Mouse (Mus musculus) intestine, embryonic 14.5 days (tissue): ENCODE measurements around the gene Slc7a7. TPM values are rescaled to one million over a fixed set of nuclear protein-coding genes. Genes with fewer than 3 reads are reported as not detected.

Experiments used
- ATAC-seq: fragments of 200-750 bp; cut with Nextera tagmentation; replicated peaks from 2 replicates; pipeline ENCODE4 v1.8.0; 2017; ENCODE audit warnings: low read depth, moderate number of reproducible peaks, moderate TSS enrichment, moderate library complexity; ENCODE audit not compliant: low FRiP score, low TSS enrichment
- DNase-seq: peaks from one replicate; pipeline ENCODE4 v3.0.0-alpha.2; 2018; ENCODE audit warnings: low spot score
- H3K27ac ChIP-seq: fragments of 300-500 bp; sonication (generic); 2 replicates; pipeline ENCODE4 v1.5.1; 2014; ENCODE audit warnings: low read depth, mild to moderate bottlenecking, control low read depth
- H3K27me3 ChIP-seq: fragments of 300-500 bp; sonication (generic); replicated peaks from 2 replicates; pipeline ENCODE4 v1.6.1; 2014; ENCODE audit warnings: low read length, control low read depth; ENCODE audit not compliant: control insufficient read depth, insufficient read depth
- H3K36me3 ChIP-seq: fragments of 300-500 bp; sonication (generic); 2 replicates; pipeline ENCODE4 v1.6.1; 2014; ENCODE audit warnings: low read length, control low read depth; ENCODE audit not compliant: control insufficient read depth, insufficient read depth
- H3K4me1 ChIP-seq: fragments of 300-500 bp; sonication (generic); replicated peaks from 2 replicates; pipeline ENCODE4 v1.6.1; 2014; ENCODE audit warnings: low read length, control low read depth, mixed read lengths; ENCODE audit not compliant: control insufficient read depth, insufficient read depth
- H3K4me2 ChIP-seq: fragments of 300-500 bp; sonication (generic); 2 replicates; pipeline ENCODE4 v1.6.1; 2014; ENCODE audit warnings: low read length
- H3K4me3 ChIP-seq: fragments of 300-500 bp; sonication (generic); 2 replicates; pipeline ENCODE4 v1.5.1; 2014; ENCODE audit warnings: low read depth, low read length, control low read depth, mixed read lengths
- H3K9ac ChIP-seq: fragments of 300-500 bp; sonication (generic); 2 replicates; pipeline ENCODE4 v1.6.1; 2014; ENCODE audit warnings: mild to moderate bottlenecking, low read length
- H3K9me3 ChIP-seq: fragments of 300-500 bp; sonication (generic); 2 replicates; pipeline ENCODE4 v1.6.1; 2016; ENCODE audit warnings: low read length, control low read depth; ENCODE audit not compliant: control insufficient read depth
- WGBS: fragments of 180-500 bp; shearing (Covaris S2); extraction: QIAGEN DNeasy Blood & Tissue Kit; methylation state at CpG from one replicate; pipeline ENCODE4 v1.1.7; 2014; 5-methylcytosine and 5-hydroxymethylcytosine counted together
- polyA plus RNA-seq: library from polyadenylated mRNA; unstranded; fragments of >200 nt; fragmentation: Nextera tagmentation; extraction: Ambion mirVana; gene quantifications from 2 replicates; pipeline ENCODE4 v1.2.1, GENCODE M21; 2014

The Slc7a7 gene
- polyA plus RNA-seq, 1 experiment from 2014 or later: 21.5 TPM

GRCm38 (mm10) chr14:54380616-54381015 is 37.0 kb downstream of the Slc7a7 start:
- H3K4me3 ChIP-seq: no peak overlapping the region
- H3K36me3 ChIP-seq: no peaks in the 10 kb centered on the region
- H3K27me3 ChIP-seq: no peaks in the 10 kb centered on the region
- no peak overlapping the region for H3K27ac ChIP-seq
- 68% methylated on average over 4 of the region's 4 CpGs for WGBS
- ATAC-seq (no peak), DNase-seq (no peak)
- H3K9me3 ChIP-seq: no peaks in the 10 kb centered on the region
- no peak overlapping the region for H3K9ac ChIP-seq
- peaks cover 14% of the 10 kb centered on the region for H3K4me1 ChIP-seq
- H3K4me2 ChIP-seq: no peak overlapping the region

- H3K27ac ChIP-seq: no peak overlapping the region
- H3K9me3 ChIP-seq: no peaks in the 10 kb centered on the region
- H3K4me3 ChIP-seq: no peak overlapping the region
- ATAC-seq: no peak
- H3K9ac ChIP-seq: no peak overlapping the region
- no peaks in the 10 kb centered on the region for H3K27me3 ChIP-seq
- DNase-seq: no peak
- no peak overlapping the region for H3K4me2 ChIP-seq
- no peaks in the 10 kb centered on the region for H3K36me3 ChIP-seq
- 45% methylated on average over 13 of the region's 13 CpGs for WGBS
- peaks cover 14% of the 10 kb centered on the region for H3K4me1 ChIP-seq
Observed at GRCm38 (mm10) chr14:54379571-54379970, 38.0 kb downstream of the Slc7a7 start.

GRCm38 (mm10) chr14:54377166-54377565 is 40.4 kb downstream of the Slc7a7 start:
- DNase-seq (no peak), ATAC-seq (no peak)
- H3K27ac ChIP-seq: no peak overlapping the region
- WGBS: 92% methylated on average over 6 of the region's 6 CpGs
- H3K36me3 ChIP-seq: 0 out of 2 replicates have a peak, but pooled peaks cover 3% of the 10 kb centered on the region
- H3K4me1 ChIP-seq: 0 out of 2 replicates have a peak, but pooled peaks cover 6% of the 10 kb centered on the region
- H3K9ac ChIP-seq: no peak overlapping the region
- H3K27me3 ChIP-seq: no peaks in the 10 kb centered on the region
- H3K4me2 ChIP-seq: no peak overlapping the region
- no peaks in the 10 kb centered on the region for H3K9me3 ChIP-seq
- no peak overlapping the region for H3K4me3 ChIP-seq

GRCm38 (mm10) chr14:54375916-54376315 is 41.7 kb downstream of the Slc7a7 start:
- Histone ChIP-seq H3K4me1 (0 out of 2 replicates have a peak, but pooled peaks cover 6% of the 10 kb centered on the region), H3K9ac (no peak overlapping the region), H3K4me2 (no peak overlapping the region), H3K36me3 (peaks cover 10% of the 10 kb centered on the region; the same call in 1 of the 2 replicates), H3K27me3 (no peaks in the 10 kb centered on the region), H3K4me3 (no peak overlapping the region), H3K9me3 (no peaks in the 10 kb centered on the region), H3K27ac (no peak overlapping the region)
- WGBS: 82% methylated on average over 3 of the region's 3 CpGs
- ATAC-seq: no peak
- DNase-seq: no peak

DNA sequence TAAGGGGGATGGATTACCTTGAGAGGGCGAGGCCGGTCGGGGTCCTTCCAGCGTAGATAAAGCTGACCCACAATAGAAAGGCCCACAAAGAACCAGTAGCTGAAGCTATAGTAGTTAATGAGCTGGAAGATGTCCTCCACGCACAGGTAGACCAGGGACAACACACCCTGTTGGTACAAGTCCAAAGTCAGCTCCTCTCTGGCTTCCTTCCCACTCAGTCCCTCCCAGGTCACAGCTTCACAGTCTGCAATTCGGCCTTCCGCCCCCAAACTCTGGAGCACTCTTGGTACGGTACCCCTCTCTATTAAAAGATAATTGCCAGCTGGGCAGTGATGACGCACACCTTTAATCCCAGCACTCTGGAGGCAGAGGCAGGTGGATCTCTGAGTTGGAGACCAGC is 44.7 kb downstream of the Slc7a7 start:
- peaks cover 40% of the 10 kb centered on the region for H3K36me3 ChIP-seq
- no peaks in the 10 kb centered on the region for H3K27me3 ChIP-seq
- no peak overlapping the region for H3K4me2 ChIP-seq
- 95% methylated on average over 9 of the region's 9 CpGs for WGBS
- H3K9me3 ChIP-seq: no peaks in the 10 kb centered on the region
- H3K4me1 ChIP-seq: no peaks in the 10 kb centered on the region
- H3K9ac ChIP-seq: no peak overlapping the region
- DNase-seq (no peak), ATAC-seq (no peak)
- H3K27ac ChIP-seq: no peak overlapping the region
- H3K4me3 ChIP-seq: no peak overlapping the region

- Histone ChIP-seq H3K4me3 (no peak overlapping the region), H3K4me1 (no peaks in the 10 kb centered on the region), H3K4me2 (no peak overlapping the region), H3K9me3 (no peaks in the 10 kb centered on the region), H3K36me3 (peaks cover 54% of the 10 kb centered on the region), H3K27me3 (no peaks in the 10 kb centered on the region), H3K9ac (no peak overlapping the region), H3K27ac (no peak overlapping the region)
- DNase-seq (no peak), ATAC-seq (no peak)
- 97% methylated on average over 10 of the region's 10 CpGs for WGBS
Observed at GRCm38 (mm10) chr14:54371460-54371859, 46.1 kb downstream of the Slc7a7 start.

GRCm38 (mm10) chr14:54370595-54370994 is 47.0 kb downstream of the Slc7a7 start:
- Histone ChIP-seq H3K36me3 (peaks cover 56% of the 10 kb centered on the region), H3K4me3 (no peak overlapping the region), H3K9me3 (no peaks in the 10 kb centered on the region), H3K9ac (no peak overlapping the region), H3K27ac (no peak overlapping the region), H3K4me1 (no peaks in the 10 kb centered on the region), H3K27me3 (no peaks in the 10 kb centered on the region), H3K4me2 (no peak overlapping the region)
- no peak for DNase-seq
- ATAC-seq: no peak; the same call in 1 of the 2 replicates
- 95% methylated on average over 6 of the region's 6 CpGs for WGBS

DNA sequence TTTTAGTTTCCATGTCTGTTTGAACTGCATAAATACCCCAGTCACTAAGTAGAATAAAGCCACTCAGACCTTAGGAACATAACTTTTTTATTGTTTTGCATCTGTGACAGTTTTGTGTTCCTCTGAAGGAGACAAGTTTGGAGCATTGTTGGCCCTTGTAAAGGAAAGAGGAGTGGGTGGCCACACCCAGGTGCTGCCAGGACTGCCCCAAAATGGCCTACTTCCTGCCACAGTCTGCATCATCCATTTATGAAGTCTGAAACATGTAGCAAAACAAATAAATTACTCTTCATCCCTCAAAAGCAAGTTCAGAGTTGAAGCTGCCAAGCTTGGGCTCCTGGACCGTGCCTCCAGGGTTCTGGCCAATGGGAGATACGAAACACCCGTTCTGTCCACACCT is 48.2 kb downstream of the Slc7a7 start:
- DNase-seq: no peak
- no peak overlapping the region for H3K4me3 ChIP-seq
- peaks cover 62% of the 10 kb centered on the region for H3K36me3 ChIP-seq
- H3K27ac ChIP-seq: no peak overlapping the region
- no peaks in the 10 kb centered on the region for H3K27me3 ChIP-seq
- H3K9ac ChIP-seq: no peak overlapping the region
- 92% methylated on average over 3 of the region's 3 CpGs for WGBS
- H3K4me2 ChIP-seq: no peak overlapping the region
- H3K9me3 ChIP-seq: no peaks in the 10 kb centered on the region
- no peaks in the 10 kb centered on the region for H3K4me1 ChIP-seq
- ATAC-seq: no peak

GRCm38 (mm10) chr14:54367429-54368060 is 50.0 kb downstream of the Slc7a7 start:
- ATAC-seq (no peak), DNase-seq (peak; percentile 48)
- 83% methylated on average over 18 of the region's 18 CpGs for WGBS
- H3K36me3 ChIP-seq: peaks cover 80% of the 10 kb centered on the region
- no peak overlapping the region for H3K27ac ChIP-seq
- no peak overlapping the region for H3K4me3 ChIP-seq
- H3K9ac ChIP-seq: no peak overlapping the region
- no peaks in the 10 kb centered on the region for H3K4me1 ChIP-seq
- H3K27me3 ChIP-seq: no peaks in the 10 kb centered on the region
- no peak overlapping the region for H3K4me2 ChIP-seq
- H3K9me3 ChIP-seq: no peaks in the 10 kb centered on the region
